Mouse (Mus musculus) C2C12 (cell line): Measurements from ENCODE around the gene Emg1.

ENCODE experiments used
- MAX ChIP-seq: IDR thresholded peaks from one replicate; pipeline ENCODE4 v1.6.1; 2011; ENCODE audit warnings: mild to moderate bottlenecking, control low read depth
- MYOD1 ChIP-seq: IDR thresholded peaks from one replicate; pipeline ENCODE4 v1.6.1; 2011; ENCODE audit warnings: low read depth; ENCODE audit not compliant: control insufficient read depth, insufficient read length
- MYOG ChIP-seq: IDR thresholded peaks from one replicate; pipeline ENCODE4 v1.6.1; 2011; ENCODE audit not compliant: control insufficient read depth, insufficient read length; ENCODE audit errors: extremely low read depth

DNA sequence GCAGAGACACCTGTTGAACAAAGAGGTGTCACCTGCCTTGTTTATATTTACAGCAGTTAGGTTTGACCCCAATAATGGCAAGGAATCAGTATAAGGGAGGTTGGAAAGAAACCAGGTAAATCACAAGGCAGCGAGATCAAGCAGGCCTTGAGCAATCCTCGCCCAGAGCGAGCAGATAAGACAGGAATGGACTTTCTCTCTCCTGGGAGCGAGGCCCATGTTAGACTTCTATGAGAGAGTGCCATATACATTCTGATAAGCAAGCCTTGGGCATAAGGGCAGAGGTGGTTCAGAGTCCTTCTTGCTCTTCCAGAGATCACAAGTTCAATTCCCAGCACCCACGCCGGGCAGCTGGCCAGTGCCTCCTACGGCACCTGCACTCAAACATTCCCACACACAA is 33.2 kb downstream of the Emg1 start:
- TF ChIP-seq MYOG (no peak), MAX (no peak), MYOD1 (no peak)
